Mouse (Mus musculus): ENCODE measurements around the gene Smg6. TPM values are rescaled to one million over a fixed set of nuclear protein-coding genes. Genes with fewer than 3 reads are reported as not detected.
A peak's percentile ranks its signal among the peaks of the same experiment; 100 is the strongest.

Gene Smg6
- total RNA-seq, 2 experiments from 2014 or later, result 25.0 to 28.6 TPM

GRCm38 (mm10) chr11:74926388-74927005 lies 874 bp downstream of the Smg6 start:
- DNase-seq (ENCODE audit: low spot score in 2 of 2), result peak in 1 of 2 experiments; percentile 11

DNA sequence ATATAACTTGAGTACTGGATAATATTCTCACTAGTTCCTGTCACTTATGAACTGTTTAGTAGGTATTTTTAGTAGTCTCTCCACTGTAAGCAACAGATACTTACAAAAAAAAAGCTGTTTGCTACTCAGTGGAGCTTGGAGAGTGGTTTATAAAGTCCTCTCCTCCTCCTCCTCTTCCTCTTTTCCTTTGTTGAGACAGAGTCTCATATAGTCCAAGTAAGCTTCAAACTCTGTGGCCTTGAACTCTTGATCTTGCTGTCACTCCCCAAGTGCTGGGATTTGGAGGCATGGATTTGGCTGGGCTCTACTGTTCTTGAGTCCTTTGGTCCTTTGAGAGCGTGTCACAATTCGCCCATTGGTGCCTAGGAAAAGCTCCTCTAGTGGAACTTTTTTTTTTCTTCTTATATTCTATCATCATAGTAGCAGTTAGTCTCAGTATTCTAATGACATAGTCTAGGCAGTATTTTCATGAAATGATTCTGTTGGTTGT lies 1.7 kb downstream of the Smg6 start:
- no peak for DNase-seq (ENCODE audit: low spot score in 2 of 2)

DNA sequence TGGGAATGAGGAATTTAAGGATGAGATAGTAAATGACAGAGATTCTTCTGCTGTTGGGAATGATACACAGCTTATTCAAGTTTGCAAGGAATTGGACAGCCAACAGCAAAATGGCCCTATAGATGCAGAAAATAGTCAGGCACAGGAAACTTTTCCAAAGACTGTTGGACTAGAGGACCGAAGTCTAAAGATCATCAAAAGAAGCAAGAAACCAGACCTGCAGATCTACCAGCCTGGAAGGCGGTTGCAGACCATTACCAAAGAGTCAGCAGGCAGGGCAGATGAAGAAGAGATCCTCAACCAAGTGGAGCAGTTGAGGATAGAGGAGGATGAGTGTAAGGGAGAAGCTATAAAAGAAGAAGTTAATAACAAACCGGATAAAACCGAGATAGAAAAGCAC lies 3.5 kb downstream of the Smg6 start:
- no peak for DNase-seq (ENCODE audit: low spot score in 2 of 2)

GRCm38 (mm10) chr11:74930391-74930790 lies 4.8 kb downstream of the Smg6 start:
- no peak for DNase-seq (ENCODE audit: low spot score in 2 of 2)

GRCm38 (mm10) chr11:74946348-74946747 lies 20.7 kb downstream of the Smg6 start:
- DNase-seq (ENCODE audit: low spot score in 2 of 2), result no peak

DNA sequence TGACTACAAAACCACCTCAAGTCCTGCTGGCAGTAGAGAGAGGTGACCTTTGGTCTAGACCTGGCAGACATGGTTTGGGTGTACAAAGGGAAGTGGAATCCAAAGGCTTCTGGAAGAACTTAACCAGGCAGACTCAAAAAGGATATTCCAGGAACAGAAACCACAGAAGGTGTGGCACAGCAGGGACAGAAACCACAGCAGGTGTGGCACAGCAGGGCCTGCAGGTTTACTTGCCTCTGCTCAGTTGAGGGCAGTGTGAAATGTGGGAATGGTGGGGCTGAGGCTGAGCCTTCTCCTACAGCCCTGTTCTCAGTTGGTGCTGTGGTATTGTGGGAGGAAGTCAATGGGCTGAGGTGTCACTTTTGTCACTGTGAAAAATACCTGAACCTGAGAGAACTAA lies 29.3 kb downstream of the Smg6 start:
- no peak for DNase-seq (ENCODE audit: low spot score in 2 of 2)

DNA sequence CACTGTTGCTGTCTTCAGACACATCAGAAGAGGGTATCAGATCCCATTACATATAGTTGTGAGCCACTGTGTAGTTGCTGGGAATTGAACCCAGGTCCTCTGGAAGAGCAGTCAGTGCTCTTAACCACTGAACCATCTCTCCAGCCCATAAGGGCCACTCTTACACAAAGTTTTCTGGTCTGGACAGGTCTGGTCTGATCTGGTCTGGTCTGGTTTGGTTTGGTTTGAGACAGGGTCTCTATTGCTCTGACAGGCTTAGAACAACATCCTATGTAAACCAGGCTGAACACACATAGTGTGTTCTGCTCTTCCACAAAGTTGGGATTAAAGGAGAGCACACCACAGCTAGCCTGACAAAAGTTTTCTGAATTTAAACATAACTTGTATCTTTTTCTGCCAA lies 30.4 kb downstream of the Smg6 start:
- no peak for DNase-seq (ENCODE audit: low spot score in 2 of 2)

DNA sequence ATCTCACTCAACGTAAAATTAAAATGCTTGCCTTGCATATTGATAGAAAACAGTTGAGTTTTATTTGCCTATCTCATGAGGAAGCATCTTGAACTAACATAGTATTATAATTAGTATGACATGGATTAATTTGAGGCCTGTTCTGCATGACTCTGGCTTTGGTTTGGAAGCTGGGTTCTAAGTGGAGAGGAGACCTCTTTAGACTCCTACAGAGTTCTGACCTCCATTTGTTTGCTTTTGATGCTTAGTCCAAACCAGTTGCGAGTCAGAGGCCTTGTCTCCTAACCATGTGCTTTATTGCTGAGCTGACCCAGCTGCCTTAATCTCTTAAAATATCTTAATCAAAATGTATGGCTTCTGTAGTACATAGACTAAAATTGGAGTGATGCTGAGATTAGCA lies 32.0 kb downstream of the Smg6 start:
- DNase-seq (ENCODE audit: low spot score in 2 of 2), result no peak

GRCm38 (mm10) chr11:74959501-74959900 lies 33.9 kb downstream of the Smg6 start:
- no peak for DNase-seq (ENCODE audit: low spot score in 2 of 2)

DNA sequence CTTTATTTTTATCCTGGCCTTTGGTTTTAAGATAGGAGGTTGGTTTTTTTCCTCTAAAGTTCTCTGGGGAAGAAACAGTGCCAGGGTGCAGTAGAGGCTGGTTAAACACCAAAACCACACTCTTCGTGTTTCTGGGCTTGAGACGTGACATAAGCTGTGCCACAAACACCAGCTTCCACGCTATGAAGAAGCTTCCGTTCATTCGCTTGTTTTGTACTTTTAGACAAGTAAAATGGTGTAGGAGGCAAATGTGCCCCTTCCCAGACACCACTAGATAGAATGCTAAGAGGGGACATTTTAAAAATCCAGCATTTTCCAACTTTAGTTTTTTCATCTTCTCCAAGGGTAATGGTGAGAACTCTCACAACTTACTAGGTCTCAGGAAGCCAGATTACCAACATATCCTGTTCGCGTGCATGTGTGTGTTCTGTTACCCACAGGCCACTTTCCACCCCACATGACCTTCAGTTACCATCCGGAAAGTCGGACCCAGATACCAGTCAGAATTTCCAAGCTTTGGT lies 34.5 kb downstream of the Smg6 start:
- DNase-seq (ENCODE audit: low spot score in 2 of 2), result no peak

GRCm38 (mm10) chr11:74961953-74962352 lies 36.3 kb downstream of the Smg6 start:
- DNase-seq (ENCODE audit: low spot score in 2 of 2), result no peak

DNA sequence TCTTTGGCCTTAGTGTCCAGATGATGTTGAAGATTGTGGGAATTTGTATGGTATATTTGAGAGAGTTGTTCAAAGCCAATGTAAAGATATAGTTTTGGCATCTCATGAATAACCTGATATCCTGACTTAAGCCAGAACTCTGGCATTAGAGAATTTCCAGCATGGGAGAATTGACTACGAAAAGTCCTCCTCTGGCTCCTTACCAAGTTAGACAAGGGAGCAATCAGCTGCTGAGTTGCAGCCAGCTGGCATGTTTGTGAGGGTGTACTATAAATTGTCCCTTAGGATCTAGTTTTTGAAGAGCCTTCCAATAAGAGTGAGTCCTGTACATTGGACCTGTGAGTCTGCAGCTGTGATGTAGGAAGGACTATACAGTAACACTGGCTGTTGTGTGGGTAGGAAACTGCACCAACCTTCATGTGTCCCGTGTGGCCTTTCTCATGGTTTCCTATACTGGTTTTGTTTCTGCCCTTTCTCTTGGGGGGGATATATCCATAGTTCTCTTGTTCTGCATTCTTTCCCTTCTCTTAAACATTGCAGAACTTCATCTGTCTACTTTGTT lies 37.3 kb downstream of the Smg6 start:
- peak in 1 of 2 experiments; percentile 11 for DNase-seq (ENCODE audit: low spot score in 2 of 2)

GRCm38 (mm10) chr11:74965516-74965915 lies 39.9 kb downstream of the Smg6 start:
- no peak for DNase-seq (ENCODE audit: low spot score in 2 of 2)

DNA sequence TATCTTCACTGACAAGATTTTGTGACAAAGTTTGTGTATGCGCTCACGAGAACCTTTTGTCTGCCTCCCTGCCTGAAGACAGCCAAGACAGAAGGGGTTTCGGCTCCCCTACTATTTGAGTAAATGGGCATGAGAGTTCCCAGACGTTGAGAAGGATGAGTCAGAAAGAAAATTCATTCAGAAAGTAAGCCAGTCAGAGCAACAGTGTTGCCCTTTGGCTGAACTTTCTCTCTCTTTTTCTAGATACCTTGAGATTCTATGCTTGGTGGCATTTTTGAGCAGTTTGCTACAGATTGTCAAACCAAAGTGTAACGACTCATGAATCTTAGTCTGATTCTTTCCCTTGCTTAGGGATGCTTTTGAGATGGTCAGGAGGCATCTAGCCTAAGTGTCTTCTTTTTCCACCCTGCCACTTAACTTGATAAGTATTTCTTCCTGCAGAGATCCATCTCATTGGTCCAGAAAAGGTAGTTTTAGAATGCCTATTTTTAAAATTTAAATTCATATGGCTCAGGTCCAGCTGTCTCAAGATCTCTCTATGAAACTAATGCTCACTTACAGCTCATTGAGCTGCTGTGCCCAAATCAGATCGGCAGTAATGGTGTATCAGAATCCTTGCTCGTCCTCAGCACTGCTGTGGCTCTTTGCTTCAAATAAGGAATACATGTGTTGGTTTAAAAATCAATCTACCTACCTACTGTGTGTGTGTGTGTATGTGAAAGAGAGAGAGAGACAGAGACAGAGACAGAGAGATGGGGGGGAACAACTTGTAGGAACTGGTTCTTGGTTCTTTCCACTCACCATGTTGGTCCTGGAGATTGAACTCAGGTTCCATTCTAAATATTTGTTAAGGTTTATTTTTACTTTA lies 47.9 kb downstream of the Smg6 start:
- DNase-seq (ENCODE audit: low spot score in 2 of 2), result no peak

GRCm38 (mm10) chr11:74974615-74975014 lies 49.0 kb downstream of the Smg6 start:
- no peak for DNase-seq (ENCODE audit: low spot score in 2 of 2)

DNA sequence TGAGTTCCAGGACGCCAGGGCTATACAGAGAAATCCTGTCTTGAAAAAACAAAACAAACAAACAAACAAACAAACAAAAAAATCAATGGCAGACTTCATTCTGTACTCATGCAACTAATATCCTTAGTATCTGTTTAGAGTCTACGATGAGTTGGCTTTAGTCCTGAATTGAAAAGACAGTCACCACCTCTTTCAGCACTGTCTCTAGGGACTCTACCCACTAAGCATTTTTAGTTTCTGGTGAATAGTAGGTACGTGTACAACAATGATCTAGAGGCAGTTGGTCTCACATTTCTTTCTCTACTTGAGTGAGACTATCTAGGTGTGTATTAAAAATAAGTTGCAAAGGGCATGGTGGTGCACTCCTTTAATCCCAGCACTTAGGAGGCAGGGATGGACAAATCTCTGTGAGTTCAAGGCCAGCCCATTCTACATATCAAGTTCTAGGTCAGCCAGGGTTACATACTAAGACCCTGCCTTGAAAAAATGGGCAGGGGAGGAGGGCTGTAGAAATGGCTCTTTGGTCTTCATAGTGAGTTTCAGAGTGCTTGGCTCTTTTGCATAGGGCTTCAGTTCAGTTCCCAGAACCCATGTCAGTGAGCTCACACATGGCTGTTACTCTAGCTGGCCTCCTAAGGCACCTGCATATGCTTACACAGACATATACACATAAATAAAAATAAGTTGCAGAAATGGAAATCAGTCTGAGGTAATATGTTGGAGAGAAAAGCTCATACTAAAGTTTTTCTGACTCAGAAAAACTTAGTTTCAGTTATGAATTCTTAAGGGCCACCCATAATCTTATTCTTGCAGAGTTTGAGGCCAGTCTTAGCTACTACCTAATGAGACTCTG lies 51.4 kb downstream of the Smg6 start:
- DNase-seq (ENCODE audit: low spot score in 2 of 2), result no peak

- peak; percentile 62 to 83 for DNase-seq (ENCODE audit: low spot score in 2 of 2)
Observed at GRCm38 (mm10) chr11:74981464-74981863, 55.8 kb downstream of the Smg6 start.

GRCm38 (mm10) chr11:74982241-74982640 lies 56.6 kb downstream of the Smg6 start:
- no peak for DNase-seq (ENCODE audit: low spot score in 2 of 2)

- DNase-seq (ENCODE audit: low spot score in 2 of 2), result no peak
Observed at GRCm38 (mm10) chr11:74988162-74988561, 62.5 kb downstream of the Smg6 start.

- peak in 1 of 2 experiments; percentile 33 for DNase-seq (ENCODE audit: low spot score in 2 of 2)
Observed at GRCm38 (mm10) chr11:74989047-74989446, 63.4 kb downstream of the Smg6 start.

DNA sequence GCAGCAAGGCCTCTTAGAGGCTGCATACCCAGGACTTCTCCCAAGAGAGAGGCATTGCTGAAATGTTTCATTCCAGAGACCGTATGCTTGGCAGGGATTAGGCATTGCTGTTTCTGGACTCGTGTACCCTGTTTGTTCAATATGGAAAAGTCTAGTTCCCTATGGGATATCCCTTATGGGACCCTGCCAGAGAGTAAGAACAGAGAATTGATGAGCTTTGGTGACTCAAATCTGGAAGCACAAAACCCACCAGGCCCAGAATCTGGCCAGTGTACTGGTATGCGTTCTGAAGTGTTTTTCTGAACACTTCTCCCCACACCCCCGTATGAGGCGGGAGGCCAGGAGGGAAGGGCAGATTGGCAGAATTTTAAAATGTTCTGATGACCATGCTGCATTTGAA lies 64.9 kb downstream of the Smg6 start:
- peak in 1 of 2 experiments; percentile 30 for DNase-seq (ENCODE audit: low spot score in 2 of 2)
